ENCODE assay signal across 26 mouse cellular contexts in the genomic region with DNA sequence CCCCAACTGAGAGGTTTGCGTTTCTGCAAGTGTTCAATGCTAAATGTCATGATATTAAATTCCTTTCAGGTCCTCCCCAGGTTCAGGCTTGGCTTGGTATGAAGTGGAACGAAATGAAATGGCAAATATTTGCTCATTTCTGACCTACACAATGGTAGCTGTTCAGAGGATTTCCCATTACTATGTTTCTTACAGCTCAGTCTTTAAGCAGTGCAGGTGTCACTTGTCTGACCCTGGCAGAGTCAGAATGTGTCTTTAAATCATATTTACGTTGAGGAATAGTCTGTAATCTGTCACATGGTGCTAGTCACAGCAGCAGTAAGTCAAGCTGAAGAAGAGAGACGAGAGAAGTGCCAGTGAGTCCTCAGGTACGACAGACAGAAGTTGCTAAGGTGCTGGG. TPM values are rescaled to one million over a fixed set of nuclear protein-coding genes. Genes with fewer than 3 reads are reported as not detected.
"Had no signal": no experiment of that assay in that cellular context is flagged by ENCODE, and none has a peak within 500 bp of the region (broad histone marks: within the 10 kb centered on the region; RNA-seq: fewer than 3 reads in every experiment).

No protein-coding gene starts in this region.

- H3K9ac ChIP-seq: limb, embryonic 12.5 days; limb, embryonic 15.5 days; liver, embryonic 14.5 days; liver, postnatal 0 days had no signal

- H3K4me1 ChIP-seq: limb, embryonic 12.5 days; limb, embryonic 15.5 days had no signal

- H3K9me3 ChIP-seq: limb, embryonic 12.5 days; limb, embryonic 15.5 days had no signal

- DNase-seq: kidney, adult 11 months; kidney, adult 9 months; kidney, postnatal 14 days; layer of hippocampus, postnatal 36 days; left cerebral cortex, postnatal 4 days; liver, postnatal 0 days; lung, postnatal 14 days; midbrain, embryonic 14.5 days; thymus, adult 2 months; thymus, postnatal 14 days; thymus, postnatal 4 days had no signal

- H3K4me3 ChIP-seq: layer of hippocampus, adult 2 months; left cerebral cortex, adult 2 months; limb, embryonic 12.5 days; limb, embryonic 15.5 days had no signal

- H3K27ac ChIP-seq: layer of hippocampus, adult 2 months; left cerebral cortex, adult 2 months; limb, embryonic 12.5 days; limb, embryonic 15.5 days; liver, embryonic 14.5 days had no signal

- ATAC-seq: liver, postnatal 0 days had no signal

- H3K27me3 ChIP-seq: limb, embryonic 12.5 days; limb, embryonic 15.5 days had no signal

- H3K36me3 ChIP-seq: limb, embryonic 15.5 days had no signal

- H3K4me2 ChIP-seq: limb, embryonic 12.5 days; limb, embryonic 15.5 days; liver, embryonic 11.5 days; midbrain, embryonic 11.5 days had no signal

RNA-seq across cellular contexts. Expression of a gene that starts 45.6 kb away (rescaled TPM):
- total RNA-seq: layer of hippocampus, adult 2 months; layer of hippocampus, postnatal 10 days; layer of hippocampus, postnatal 36 days; left cerebral cortex, adult 2 months; left cerebral cortex, postnatal 4 days; megakaryocyte progenitor cell, adult 5-6 weeks; megakaryocyte-erythroid progenitor cell, adult 5-6 weeks; midbrain, postnatal 0 days had no signal
- polyA plus RNA-seq: intestine, embryonic 14.5 days; kidney, embryonic 16.5 days; limb, embryonic 12.5 days; liver, embryonic 11.5 days; liver, embryonic 14.5 days; liver, postnatal 0 days; midbrain, embryonic 11.5 days; midbrain, embryonic 14.5 days; neural tube, embryonic 11.5 days; neural tube, embryonic 14.5 days had no signal
